Mouse (Mus musculus): ENCODE results near the gene Thy1. TPM values are rescaled to one million over a fixed set of nuclear protein-coding genes. Genes with fewer than 3 reads are reported as not detected.
A peak's percentile ranks its signal among the peaks of the same experiment; 100 is the strongest.

Gene Thy1
- polyA plus RNA-seq (2012; ENCODE audit: insufficient read depth, insufficient read length, missing spikeins): 13.4 and 13.9 TPM in 2 replicates

DNA sequence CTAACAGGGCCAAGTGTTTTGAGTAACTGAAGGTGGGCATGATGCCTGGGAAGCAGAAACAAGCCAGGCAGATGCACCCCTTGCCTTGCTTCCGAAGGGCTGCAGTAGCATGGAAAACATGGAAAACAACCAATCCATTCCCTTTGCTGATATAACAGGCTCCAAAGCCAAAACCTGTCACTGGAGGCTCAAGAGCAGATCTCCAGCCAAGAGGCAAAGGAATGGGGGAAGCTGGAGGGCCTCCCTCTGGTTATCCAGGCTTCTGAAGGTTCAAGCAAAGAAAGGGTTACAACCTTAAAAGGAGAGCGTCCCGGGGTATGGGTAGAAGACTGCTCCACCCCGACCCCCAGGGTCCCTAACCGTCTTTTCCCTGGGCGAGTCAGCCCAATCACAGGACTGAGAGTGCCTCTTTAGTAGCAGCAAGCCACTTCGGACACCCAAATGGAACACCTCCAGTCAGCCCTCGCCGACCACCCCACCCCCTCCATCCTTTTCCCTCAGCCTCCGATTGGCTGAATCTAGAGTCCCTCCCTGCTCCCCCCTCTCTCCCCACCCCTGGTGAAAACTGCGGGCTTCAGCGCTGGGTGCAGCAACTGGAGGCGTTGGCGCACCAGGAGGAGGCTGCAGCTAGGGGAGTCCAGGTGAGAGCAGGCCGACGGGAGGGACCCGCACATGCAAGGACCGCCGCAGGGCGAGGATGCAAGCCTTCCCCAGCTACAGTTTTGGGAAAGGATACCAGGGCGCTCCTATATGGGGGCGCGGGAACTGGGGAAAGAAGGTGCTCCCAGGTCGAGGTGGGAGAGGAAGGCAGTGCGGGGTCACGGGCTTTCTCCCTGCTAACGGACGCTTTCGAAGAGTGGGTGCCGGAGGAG, at the start of gene Thy1:
Thy1 (plus strand) TSS at position 549 of the 872 bp plus-strand sequence.
- H3K4me3 ChIP-seq (ENCODE audit: insufficient read depth, low read depth, low read length): peak within 1 kb of the TSS; percentile 54
- H3K27ac ChIP-seq (replicated peaks; ENCODE audit: low read depth, low read length): no peak within 1 kb of the TSS; the same call in 1 of the 2 replicates
- H3K4me1 ChIP-seq (ENCODE audit: control insufficient read depth, insufficient read depth, insufficient read length, low read length): 0 out of 2 replicates have a peak, but pooled peaks cover 2% of the 10 kb centered on the region

DNA sequence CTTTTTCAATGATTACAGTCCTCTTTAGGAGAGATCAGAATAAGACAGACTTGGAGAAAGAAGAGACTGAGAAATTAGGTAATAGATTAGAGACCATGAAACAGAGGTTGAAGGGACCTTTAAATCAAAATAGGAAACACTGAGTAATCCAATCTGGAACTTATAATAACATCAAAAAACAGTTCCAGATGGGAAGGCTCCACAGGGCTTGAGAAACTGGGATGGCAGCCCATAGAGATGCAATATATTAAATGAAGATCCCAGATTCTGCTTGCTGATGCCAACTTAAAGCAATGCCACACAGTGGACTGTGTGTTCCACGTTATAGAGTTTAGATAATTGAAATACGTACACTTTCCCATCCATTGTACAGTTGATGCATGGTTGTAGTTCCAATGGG, 45.5 kb upstream of the Thy1 start:
- no peak overlapping the region for H3K4me3 ChIP-seq (ENCODE audit: insufficient read depth, low read depth, low read length)
- H3K27ac ChIP-seq (replicated peaks; ENCODE audit: low read depth, low read length): no peak overlapping the region
- peaks cover 2% of the 10 kb centered on the region; the same call in 1 of the 2 replicates for H3K4me1 ChIP-seq (ENCODE audit: control insufficient read depth, insufficient read depth, insufficient read length, low read length)

DNA sequence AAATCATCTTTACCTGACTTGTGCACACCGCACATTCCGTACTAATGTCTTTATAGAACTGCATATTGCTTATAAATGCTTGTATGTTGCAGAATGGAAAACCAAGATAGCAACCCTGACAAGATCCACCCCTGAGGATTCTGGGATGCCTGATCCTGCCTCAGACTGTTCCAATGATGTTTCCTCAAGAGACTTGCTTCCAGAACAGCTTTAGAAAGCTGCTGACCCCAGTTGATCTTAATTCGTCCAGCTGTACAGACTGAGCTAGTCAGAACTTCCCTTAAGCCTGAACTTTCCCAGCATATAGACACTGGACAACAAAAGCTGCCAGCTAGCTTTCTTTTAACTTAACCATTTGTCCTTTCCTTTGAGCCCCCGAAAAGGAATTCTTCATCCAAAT, 44.3 kb upstream of the Thy1 start:
- no peak overlapping the region for H3K4me3 ChIP-seq (ENCODE audit: insufficient read depth, low read depth, low read length)
- 0 out of 2 replicates have a peak overlapping the region, but pooled peaks have one; percentile 45 for H3K27ac ChIP-seq (replicated peaks; ENCODE audit: low read depth, low read length)
- peaks cover 2% of the 10 kb centered on the region; the same call in 1 of the 2 replicates for H3K4me1 ChIP-seq (ENCODE audit: control insufficient read depth, insufficient read depth, insufficient read length, low read length)

- H3K27ac ChIP-seq (replicated peaks; ENCODE audit: low read depth, low read length): no peak overlapping the region
- H3K4me3 ChIP-seq (ENCODE audit: insufficient read depth, low read depth, low read length): no peak overlapping the region
- H3K4me1 ChIP-seq (ENCODE audit: control insufficient read depth, insufficient read depth, insufficient read length, low read length): no peaks in the 10 kb centered on the region
Observed at GRCm38 (mm10) chr9:44004362-44004761, 38.8 kb upstream of the Thy1 start.

DNA sequence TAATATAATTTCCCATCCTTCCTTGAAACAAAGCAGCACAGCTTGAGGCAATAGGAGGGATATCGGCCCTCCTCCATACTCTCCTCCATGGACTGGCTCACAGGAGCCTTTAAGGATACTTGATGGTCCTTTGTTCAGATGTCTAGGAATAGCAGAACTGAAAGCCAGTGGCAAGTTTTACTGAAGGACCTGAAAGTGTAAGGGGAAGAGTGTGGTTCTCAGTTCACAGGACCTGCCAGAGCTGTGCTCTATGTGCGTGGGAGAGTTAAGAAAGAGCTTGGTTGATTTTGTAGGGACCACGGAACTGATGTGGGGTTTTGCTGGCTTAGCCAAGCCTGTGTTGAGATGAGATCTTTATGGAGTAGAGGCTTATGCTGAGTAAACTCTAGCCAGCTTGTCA, 37.9 kb upstream of the Thy1 start:
- Histone ChIP-seq H3K4me3 (ENCODE audit: insufficient read depth, low read depth, low read length) (no peak overlapping the region), H3K4me1 (ENCODE audit: control insufficient read depth, insufficient read depth, insufficient read length, low read length) (no peaks in the 10 kb centered on the region), H3K27ac (replicated peaks; ENCODE audit: low read depth, low read length) (no peak overlapping the region)

DNA sequence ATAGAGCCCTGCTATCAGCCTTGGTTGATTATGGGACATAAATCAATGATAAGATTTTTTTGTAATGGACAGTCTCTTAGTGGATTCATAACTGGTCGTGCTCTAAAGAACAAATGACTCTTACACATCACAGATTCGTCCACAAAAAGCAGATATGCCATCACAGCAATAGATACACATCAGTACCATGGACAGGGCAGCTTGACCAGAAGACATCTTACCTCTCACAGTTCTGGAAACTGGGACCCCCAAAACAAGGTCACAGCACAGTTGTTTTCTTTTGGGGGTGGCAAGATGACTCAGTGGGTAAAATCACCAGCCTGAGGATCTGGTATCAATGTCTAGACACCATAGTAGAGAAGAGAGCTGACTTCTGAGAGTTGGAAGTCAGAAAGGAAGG, 35.9 kb upstream of the Thy1 start:
- Histone ChIP-seq H3K4me3 (ENCODE audit: insufficient read depth, low read depth, low read length) (no peak overlapping the region), H3K4me1 (ENCODE audit: control insufficient read depth, insufficient read depth, insufficient read length, low read length) (no peaks in the 10 kb centered on the region), H3K27ac (replicated peaks; ENCODE audit: low read depth, low read length) (no peak overlapping the region)

GRCm38 (mm10) chr9:44007991-44008390, 35.2 kb upstream of the Thy1 start:
- no peak overlapping the region for H3K27ac ChIP-seq (replicated peaks; ENCODE audit: low read depth, low read length)
- no peak overlapping the region for H3K4me3 ChIP-seq (ENCODE audit: insufficient read depth, low read depth, low read length)
- no peaks in the 10 kb centered on the region for H3K4me1 ChIP-seq (ENCODE audit: control insufficient read depth, insufficient read depth, insufficient read length, low read length)

DNA sequence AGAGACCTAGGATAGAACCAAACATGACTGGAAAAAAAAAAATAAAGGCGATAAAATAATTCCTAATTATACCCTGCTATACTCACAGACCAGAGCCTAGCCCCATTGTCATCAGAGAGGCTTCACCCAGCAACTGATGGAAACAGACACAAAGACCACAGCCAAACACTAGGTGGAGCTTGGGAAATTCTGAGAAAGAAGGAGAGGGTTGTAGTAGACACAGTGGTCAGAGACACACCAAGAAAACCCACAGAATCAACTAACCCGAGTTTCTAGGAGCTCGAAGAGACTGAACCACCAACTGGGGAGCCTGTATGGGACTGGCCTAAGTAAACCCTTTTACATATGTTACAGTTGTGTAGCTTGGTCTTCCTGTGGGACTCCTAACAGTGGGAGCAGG, 32.3 kb upstream of the Thy1 start:
- Histone ChIP-seq H3K4me1 (ENCODE audit: control insufficient read depth, insufficient read depth, insufficient read length, low read length) (no peaks in the 10 kb centered on the region), H3K27ac (replicated peaks; ENCODE audit: low read depth, low read length) (no peak overlapping the region), H3K4me3 (ENCODE audit: insufficient read depth, low read depth, low read length) (no peak overlapping the region)

DNA sequence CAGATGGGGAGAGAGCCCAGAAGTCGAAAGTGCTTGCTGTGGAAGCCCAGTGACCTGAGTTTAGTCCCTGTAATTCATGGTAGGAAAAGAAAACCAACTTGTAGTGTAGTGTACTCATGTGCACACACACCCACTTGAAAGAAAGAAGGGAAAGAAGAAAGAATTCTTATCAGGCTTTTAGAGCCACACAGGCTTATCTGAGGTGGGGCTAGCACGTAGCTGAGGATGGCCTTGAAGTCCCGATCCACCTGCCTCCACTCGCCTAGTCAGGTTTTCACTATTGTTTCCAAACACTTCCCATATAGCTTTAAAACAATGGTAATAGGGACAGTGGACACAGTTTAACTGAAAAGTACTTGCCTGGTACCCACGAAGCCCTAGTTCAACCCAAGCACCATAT, 31.5 kb upstream of the Thy1 start:
- H3K27ac ChIP-seq (replicated peaks; ENCODE audit: low read depth, low read length): no peak overlapping the region

GRCm38 (mm10) chr9:44012164-44012563, 31.0 kb upstream of the Thy1 start:
- no peak overlapping the region for H3K27ac ChIP-seq (replicated peaks; ENCODE audit: low read depth, low read length)
- no peak overlapping the region for H3K4me3 ChIP-seq (ENCODE audit: insufficient read depth, low read depth, low read length)

More for the DNA sequence above, 31.5 kb upstream of the Thy1 start:
- no peaks in the 10 kb centered on the region for H3K4me1 ChIP-seq (ENCODE audit: control insufficient read depth, insufficient read depth, insufficient read length, low read length)
- no peak overlapping the region for H3K4me3 ChIP-seq (ENCODE audit: insufficient read depth, low read depth, low read length)

GRCm38 (mm10) chr9:44012761-44013301, 30.4 kb upstream of the Thy1 start:
- no peaks in the 10 kb centered on the region for H3K4me1 ChIP-seq (ENCODE audit: control insufficient read depth, insufficient read depth, insufficient read length, low read length)
- H3K27ac ChIP-seq (replicated peaks; ENCODE audit: low read depth, low read length): no peak overlapping the region
- H3K4me3 ChIP-seq (ENCODE audit: insufficient read depth, low read depth, low read length): no peak overlapping the region

More at GRCm38 (mm10) chr9:44012164-44012563, 31.0 kb upstream of the Thy1 start:
- no peaks in the 10 kb centered on the region for H3K4me1 ChIP-seq (ENCODE audit: control insufficient read depth, insufficient read depth, insufficient read length, low read length)

DNA sequence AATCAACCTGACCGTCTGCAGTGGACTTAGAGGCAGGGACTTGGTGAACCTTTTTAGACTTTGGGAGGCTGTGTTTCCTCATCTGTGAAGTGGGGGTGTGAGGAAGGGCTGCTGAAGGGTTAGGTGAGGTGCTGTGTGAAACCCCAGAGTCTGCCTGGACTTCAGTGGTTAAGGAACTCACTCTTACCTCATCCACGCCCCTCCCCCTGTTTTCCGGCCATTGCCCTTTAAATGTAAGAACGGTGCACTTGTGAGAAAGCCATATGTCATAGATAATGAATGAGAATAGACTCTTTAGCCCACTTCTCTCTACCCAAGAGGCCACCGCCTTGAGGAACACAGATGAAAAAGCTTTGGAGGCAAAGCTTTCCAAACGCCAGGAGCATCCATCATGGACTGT, 29.4 kb upstream of the Thy1 start:
- Histone ChIP-seq H3K4me1 (ENCODE audit: control insufficient read depth, insufficient read depth, insufficient read length, low read length) (no peaks in the 10 kb centered on the region), H3K4me3 (ENCODE audit: insufficient read depth, low read depth, low read length) (no peak overlapping the region), H3K27ac (replicated peaks; ENCODE audit: low read depth, low read length) (no peak overlapping the region)

DNA sequence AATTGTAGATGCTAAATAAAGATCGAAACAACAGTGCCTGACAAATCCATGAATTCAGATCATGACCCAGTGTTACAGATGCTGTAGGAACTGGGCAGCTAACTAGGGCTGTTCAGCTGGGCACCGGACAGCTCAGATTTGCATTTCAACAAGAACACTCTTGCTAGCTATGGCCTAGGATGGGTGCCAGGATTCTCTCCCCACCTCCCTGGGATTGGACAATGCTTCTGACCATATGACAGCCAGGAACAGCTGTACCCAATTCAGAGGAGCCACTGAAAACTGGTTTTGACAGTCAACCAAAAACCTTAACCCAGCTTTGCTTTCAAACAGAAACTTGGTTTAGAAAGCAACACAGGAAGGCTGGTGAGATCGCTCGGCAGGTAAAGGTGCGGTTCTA, 26.9 kb upstream of the Thy1 start:
- Histone ChIP-seq H3K4me1 (ENCODE audit: control insufficient read depth, insufficient read depth, insufficient read length, low read length) (no peaks in the 10 kb centered on the region), H3K27ac (replicated peaks; ENCODE audit: low read depth, low read length) (no peak overlapping the region), H3K4me3 (ENCODE audit: insufficient read depth, low read depth, low read length) (no peak overlapping the region)

DNA sequence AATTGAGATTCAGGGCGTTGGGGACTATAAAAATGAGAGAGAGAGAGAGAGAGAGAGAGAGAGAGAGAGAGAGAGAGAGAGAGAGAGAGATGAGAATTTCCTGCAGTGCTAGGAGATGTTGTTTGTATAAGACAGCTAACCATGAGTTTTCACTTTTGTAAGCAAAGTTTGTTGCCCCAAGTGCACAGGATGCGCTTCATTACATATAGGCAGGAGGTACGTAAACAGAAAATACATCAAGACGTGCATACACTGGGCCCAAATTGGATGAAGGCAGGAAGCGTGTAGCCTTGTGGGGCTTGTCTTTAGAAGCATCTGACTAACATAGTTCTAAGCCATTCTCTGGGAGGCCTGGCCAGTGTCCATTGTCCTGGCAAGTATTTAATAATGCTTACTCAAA, 25.3 kb upstream of the Thy1 start:
- Histone ChIP-seq H3K4me3 (ENCODE audit: insufficient read depth, low read depth, low read length) (no peak overlapping the region), H3K4me1 (ENCODE audit: control insufficient read depth, insufficient read depth, insufficient read length, low read length) (no peaks in the 10 kb centered on the region)

GRCm38 (mm10) chr9:44020001-44020400, 23.2 kb upstream of the Thy1 start:
- H3K4me1 ChIP-seq (ENCODE audit: control insufficient read depth, insufficient read depth, insufficient read length, low read length): no peaks in the 10 kb centered on the region
- H3K27ac ChIP-seq (replicated peaks; ENCODE audit: low read depth, low read length): no peak overlapping the region
- H3K4me3 ChIP-seq (ENCODE audit: insufficient read depth, low read depth, low read length): no peak overlapping the region

More for the DNA sequence above, 25.3 kb upstream of the Thy1 start:
- H3K27ac ChIP-seq (replicated peaks; ENCODE audit: low read depth, low read length): no peak overlapping the region
